Mouse (Mus musculus): ENCODE measurements around the gene Gm6205. TPM values are rescaled to one million over a fixed set of nuclear protein-coding genes. Genes with fewer than 3 reads are reported as not detected.
"Not testable (repeated sequence)": the region's sequence is repeated elsewhere in the genome, so short reads cannot be mapped to it uniquely, and the experiment has no call there.

The Gm6205 gene
- not detected for total RNA-seq (2021)
- long read RNA-seq, experiment 1, result 0 reads
- long read RNA-seq, experiment 2, result 0 reads

- DNase-seq; intact Hi-C loops (cut with DNase I): not testable (repeated sequence)
Measured at GRCm38 (mm10) chr5:94648082-94648481, at the start of gene Gm6205. Gene Gm6205, plus strand, starts transcription at chr5:94648382.

GRCm38 (mm10) chr5:94616242-94616641, 31.9 kb upstream of the Gm6205 start, which contains the start of gene Gm3147:
Gene Gm3147, minus strand, starts transcription at chr5:94616342.
- intact Hi-C loops (cut with DNase I); DNase-seq: not testable (repeated sequence)

GRCm38 (mm10) chr5:94623679-94624078, 24.5 kb upstream of the Gm6205 start, which contains the start of gene Gm6509:
Gene Gm6509, plus strand, starts transcription at chr5:94623979.
- intact Hi-C loops (cut with DNase I); DNase-seq: not testable (repeated sequence)

Other genes with a start within 250 kb of the Gm6205 start
- not detected for gene Gm7682, start 202.6 kb upstream of the Gm6205 start, total RNA-seq (2021)
- not detected for gene Gm3139, start 122.1 kb upstream of the Gm6205 start, total RNA-seq (2021)
- not detected for gene Gm3147, start 32.0 kb upstream of the Gm6205 start, total RNA-seq (2021)
- not detected for gene Gm6509, start 24.4 kb upstream of the Gm6205 start, total RNA-seq (2021)
- gene Gm3183, start 217.1 kb downstream of the Gm6205 start, total RNA-seq (2021), result not detected

Measured in heart, postnatal 14 days (tissue).